Mouse (Mus musculus): ENCODE data around the gene Gm13539.

GRCm38 (mm10) chr2:25779076-25779475, 3.0 kb upstream of the Gm13539 start:
- TF ChIP-seq CTCF (IDR thresholded peaks at IDR 0.05; ENCODE audit: control insufficient read depth, insufficient read depth, low read length) (no peak), POLR2A (IDR thresholded peaks at IDR 0.05; ENCODE audit: borderline replicate concordance, control insufficient read depth, low read depth, low read length) (no peak)
